Mouse (Mus musculus): ENCODE measurements around the gene Spon1.

GRCm38 (mm10) chr7:114068956-114069533 is 303.2 kb downstream of the Spon1 start:
- TF ChIP-seq EP300 (IDR thresholded peaks at IDR 0.05; ENCODE audit: low read depth) (no peak), CTCF (IDR thresholded peaks at IDR 0.05; ENCODE audit: low read depth) (no peak)
